Mouse (Mus musculus): Measurements from ENCODE around the gene Xylt1.

DNA sequence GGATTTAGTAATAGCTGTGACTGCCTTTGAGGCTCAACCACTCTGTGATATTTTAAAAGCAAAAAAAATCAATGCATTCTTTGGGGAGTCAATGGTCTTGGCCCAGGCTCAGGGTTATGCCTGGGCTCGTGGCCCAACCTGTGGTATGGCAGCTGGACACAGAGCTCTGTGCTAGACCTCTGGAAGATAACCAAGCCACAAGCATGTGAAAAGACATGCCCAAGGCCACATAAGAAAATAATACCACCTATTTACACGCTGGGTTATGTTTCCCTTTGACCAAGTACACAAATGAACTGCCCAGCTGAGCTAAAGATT is 106.4 kb downstream of the Xylt1 start:
- TF ChIP-seq POLR2A (IDR thresholded peaks at IDR 0.05; ENCODE audit: borderline replicate concordance, extremely low read depth, low read depth, low read length) (no peak), CTCF (IDR thresholded peaks at IDR 0.05; ENCODE audit: insufficient read depth, low read length) (no peak)
